Mouse (Mus musculus): ENCODE data around the gene Muc15. TPM values are rescaled to one million over a fixed set of nuclear protein-coding genes. Genes with fewer than 3 reads are reported as not detected.

The Muc15 gene
- not detected for total RNA-seq (2021)

DNA sequence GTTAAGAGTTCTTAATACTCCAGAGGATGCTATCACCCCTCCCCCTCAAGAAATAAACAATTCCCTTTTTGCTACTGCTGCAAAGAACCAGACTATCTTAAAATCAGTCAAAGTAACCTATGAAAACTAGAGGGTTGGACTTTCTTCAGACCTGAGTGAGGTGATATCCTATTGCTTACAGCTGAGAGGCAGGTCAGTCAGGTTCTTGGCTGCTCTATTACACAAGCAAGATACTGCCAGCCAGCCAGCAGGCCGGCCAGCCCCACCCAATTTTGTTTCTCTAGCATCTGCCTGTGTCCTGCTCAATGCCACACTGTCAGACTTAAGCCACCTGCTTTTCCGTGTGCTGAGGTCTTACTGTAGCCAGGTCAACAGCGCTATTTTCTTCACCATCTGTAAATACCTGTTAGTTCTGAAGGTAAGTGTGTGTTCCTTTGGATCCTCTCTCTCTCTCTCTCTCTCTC, at the start of gene Muc15:
TSS of gene Muc15 (plus strand) at position 51 of the 464 bp plus-strand sequence.
- DNase-seq, result no peak

DNA sequence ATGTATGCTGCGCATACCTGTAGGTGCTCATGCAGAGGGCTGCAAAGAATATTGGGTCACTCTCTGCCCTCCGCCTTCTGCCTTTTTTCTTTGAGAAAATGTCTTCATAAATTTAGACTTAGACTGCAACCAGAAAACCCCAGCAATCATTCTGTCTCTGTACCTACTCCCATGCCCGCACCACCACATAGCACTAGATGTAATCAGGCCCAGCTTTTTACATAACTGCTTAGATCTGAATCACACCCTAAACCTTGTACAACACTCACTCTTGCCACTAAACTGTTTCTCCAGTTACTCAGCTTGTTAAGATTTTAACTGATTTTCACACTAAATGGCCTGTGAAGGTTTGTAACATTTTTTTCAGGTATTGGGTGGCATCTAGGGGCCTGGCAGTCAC, 11.7 kb upstream of the Muc15 start:
- no peak for DNase-seq

DNA sequence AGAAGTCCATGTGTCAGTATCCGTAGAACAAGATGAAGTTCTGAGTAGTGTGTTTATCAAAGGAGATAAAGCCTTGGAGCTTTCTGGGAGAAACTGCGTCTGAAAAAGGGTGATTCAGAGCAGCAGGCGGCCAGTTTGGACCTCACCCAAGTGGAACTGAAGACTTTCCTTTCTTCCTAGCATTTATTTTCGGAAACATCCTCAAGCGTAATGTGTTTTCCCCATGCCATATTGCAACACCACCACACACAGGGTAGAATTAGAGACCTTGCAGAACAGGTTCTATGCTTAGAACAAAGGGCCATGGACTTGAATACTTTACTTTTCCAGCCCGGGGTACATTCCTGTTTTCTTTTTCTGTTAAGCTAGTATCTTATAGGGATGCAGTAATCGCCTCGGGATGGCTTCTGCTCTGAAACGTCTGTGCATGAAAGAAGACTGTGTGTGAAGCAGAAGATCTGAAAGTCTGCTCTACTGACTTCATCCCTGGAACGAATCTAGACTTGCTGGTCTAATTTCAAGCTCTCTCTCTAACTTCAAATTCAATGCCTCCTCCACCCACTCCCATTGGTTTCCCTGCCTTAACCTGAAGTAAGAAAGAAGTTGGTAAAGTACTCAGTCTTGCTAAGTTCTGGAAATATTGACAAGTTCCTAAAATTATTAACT, 11.0 kb upstream of the Muc15 start:
- DNase-seq, result no peak

DNA sequence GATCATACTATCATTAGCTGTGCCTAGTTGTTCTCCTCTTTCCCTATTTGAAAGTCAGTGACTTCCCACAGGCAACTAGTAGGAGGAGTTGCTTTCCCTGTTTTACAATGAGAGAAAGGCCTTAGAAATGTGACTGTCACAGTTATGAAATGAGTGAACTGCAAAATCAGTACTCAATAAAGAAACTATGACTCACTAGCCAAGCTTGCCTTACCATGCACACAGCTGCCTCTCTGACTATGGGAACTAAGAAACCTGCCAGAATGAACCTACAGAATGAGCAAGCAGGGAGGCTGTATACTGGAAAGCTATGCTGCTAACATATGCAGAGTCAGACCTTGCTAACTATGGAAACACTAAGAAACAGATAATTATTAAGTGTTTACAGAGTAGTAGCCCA, 2.1 kb upstream of the Muc15 start:
- no peak for DNase-seq

DNA sequence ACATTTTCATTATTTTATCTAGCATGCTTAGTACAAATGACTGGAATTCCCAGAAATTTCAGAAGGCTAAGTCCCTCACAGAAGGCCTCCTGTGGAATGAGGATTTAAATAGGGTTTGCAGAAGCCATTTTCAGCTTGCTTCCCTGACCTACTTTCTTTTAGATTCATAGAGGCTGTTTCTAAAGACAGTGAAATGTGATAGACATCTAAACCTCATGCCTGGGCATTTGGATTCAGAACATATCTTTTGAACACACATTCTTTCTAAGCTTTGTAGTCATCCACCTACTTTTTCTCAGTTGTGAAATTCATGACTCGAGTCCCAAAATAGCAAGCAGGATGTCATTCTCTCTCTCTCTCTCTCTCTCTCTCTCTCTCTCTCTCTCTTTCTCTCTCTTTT, 1.1 kb downstream of the Muc15 start:
- DNase-seq, result no peak

DNA sequence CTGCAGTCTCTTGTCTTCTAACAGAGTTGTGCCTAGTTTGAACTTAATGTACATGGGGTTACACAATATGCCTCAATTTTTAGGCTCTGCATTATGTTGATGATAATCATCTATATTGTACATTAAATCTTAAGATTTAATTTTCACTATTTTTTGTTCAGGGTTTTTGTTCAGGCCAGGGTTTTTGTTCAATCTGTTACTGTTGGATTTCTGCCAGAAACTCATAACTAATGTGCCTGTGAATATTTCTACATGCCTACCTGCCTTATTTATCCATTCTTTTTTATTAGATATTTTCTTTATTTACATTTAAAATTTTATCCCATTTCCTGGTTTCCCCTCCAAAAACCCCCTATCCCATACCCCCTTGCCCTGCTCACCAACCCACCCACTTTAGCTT, 5.0 kb downstream of the Muc15 start:
- no peak for DNase-seq

DNA sequence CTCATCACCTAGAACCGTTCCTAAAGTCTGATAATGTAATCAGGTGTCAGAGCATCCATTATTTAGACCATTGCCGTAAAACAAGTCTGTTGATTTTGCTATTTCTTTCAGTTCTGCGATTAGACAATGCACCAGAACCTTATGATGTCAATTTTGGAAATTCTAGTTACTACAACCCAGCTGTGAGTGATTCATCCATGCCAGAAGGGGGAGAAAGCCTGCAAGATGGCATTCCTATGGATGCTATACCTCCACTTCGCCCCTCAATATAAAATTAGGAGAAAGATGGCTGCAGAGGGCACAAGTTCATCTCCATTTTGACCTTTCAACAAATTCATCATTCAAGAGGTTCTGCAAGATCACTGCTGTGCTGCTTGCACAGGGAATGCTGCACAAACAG, 16.1 kb downstream of the Muc15 start:
- DNase-seq, result peak in 1 of 2 experiments; percentile 6

DNA sequence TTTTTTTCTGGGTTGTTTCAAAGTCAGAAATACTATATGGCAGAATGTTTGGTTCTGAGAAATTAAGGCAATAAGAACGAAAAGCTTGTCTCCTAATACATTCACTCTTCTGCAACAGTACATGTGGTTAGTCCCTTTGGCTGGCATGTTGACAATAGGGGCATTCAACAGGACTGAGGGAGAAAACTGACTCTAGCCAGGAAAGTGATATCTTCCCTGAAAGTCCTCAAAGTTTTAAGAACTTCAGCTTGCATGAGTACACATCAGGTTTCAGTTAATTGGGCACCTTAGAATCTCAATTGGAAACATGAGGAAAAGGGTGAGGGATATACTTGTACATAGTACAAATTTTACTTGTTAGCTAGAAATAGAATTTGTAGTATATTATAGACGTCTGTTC, 16.8 kb downstream of the Muc15 start:
- DNase-seq, result no peak

DNA sequence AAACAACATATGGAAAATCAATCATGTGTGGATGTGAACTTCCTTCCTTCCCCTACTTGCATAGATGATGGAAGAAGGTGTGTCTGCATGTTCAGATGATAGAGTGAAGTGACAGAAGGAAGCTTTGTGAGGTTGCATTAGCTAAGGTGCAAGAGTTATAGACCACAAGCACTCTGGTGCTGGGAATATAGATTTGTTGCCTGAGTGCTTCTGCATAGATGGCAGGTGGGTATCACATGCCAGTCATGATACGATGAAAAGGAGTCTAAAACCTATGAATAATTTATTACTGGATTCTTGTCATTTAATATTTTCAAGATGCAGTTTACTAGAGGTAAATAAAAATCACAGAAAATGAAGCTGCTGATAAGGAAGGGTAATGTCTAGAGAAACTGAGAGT, 18.6 kb downstream of the Muc15 start:
- DNase-seq, result no peak

DNA sequence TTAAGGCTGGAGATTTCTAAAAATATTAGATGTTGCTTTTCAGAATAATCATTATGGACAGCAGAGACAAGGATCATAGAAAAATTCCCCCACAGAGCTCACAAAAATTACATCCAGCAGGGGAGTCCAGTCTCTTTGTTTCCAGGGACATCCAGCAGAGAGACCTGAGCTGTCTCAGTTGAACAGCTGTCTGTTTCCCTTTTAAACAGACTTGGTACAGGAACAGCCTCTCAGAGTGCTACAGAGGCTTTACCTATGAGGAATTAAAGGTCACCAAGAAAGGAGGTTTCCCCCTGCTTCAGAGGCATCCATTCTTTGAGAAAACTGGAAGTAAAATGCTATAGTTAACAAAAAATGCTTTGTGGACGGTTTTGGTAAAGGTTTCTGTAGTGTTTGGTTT, 19.4 kb downstream of the Muc15 start:
- no peak for DNase-seq

DNA sequence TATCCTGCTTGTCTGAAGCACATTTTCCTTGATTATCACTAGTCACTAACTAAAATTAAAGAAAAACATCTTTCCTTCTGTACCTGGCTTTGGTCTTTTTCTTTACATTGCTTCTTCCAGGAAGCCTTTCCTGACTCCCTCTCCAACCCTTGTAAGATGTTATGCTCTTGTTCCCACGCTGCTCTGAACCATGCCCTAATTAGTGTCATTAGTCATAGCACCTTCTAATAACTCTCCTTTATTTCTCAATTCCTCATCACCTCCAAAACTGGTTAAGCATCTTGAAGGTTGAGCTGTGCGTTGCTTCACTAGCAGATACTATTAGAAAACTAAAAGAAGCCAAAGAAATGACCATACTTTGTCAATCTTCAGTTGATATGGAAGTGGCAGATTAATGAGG, 36.4 kb downstream of the Muc15 start:
- no peak for DNase-seq

DNA sequence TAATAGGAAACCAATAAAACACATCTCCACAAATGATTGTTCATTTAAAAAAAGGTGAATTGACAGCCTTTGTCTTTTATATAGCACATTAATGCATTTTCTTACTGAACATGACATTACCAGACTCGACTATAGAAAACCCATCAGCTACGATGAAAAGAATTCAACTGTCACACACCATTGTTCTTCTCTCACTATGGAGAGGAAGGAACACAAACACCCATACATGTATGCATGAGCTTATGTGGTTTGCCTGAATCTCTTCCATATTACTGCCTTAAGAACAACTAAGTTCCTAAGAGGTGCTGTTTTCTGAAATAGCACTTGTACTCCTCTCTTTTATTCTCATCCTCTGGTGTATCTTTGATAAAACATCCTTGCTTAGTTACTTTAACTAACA, 38.3 kb downstream of the Muc15 start:
- DNase-seq, result no peak

DNA sequence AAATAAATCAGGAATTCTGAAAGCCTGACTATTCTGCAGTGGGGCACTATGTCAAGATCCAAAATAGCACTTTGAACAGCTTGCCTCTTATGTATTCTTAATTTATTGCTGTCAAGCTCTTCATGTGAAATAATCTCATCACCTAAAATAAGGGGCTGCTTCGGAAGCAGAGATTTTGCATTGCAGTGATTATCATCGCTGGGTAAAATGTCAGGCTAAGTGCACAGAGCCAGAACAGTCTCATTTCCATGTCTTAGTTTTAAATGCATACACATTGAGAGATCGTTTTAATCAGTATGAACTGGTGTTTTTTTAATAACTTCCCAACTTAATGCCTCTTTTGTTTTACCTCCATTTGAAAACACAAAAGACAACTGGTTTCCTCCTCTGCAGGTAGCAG, 66.3 kb downstream of the Muc15 start:
- DNase-seq, result no peak

Other genes with a start within 250 kb of the Muc15 start
- gene Slc5a12, start 124.0 kb upstream of the Muc15 start, total RNA-seq (2021), result not detected
- gene Ano3, start 229.6 kb downstream of the Muc15 start, total RNA-seq (2021), result 10 to 100 TPM; 77.7 to 79.6 TPM